Mouse (Mus musculus) kidney, postnatal 36 days (tissue): Measurements from ENCODE around the gene Plekha8.

Experiments used
- DNase-seq, 2 experiments: peaks; one replicate each; pipeline ENCODE4 v3.0.0; 2021 to 2022; ENCODE audit warnings: mixed read lengths in 2 of 2

The Plekha8 gene

GRCm38 (mm10) chr6:54594469-54595329 lies at the start of gene Plekha8:
Gene Plekha8, plus strand, starts transcription at chr6:54595111.
- DNase-seq, result peak; percentile 94 to 98

GRCm38 (mm10) chr6:54548314-54549019 lies 46.4 kb upstream of the Plekha8 start:
- DNase-seq, result peak in 1 of 2 experiments; percentile 50

GRCm38 (mm10) chr6:54549311-54549710 lies 45.6 kb upstream of the Plekha8 start:
- no peak for DNase-seq

- DNase-seq, result peak; percentile 16 to 40
Observed at GRCm38 (mm10) chr6:54550801-54551323, 44.0 kb upstream of the Plekha8 start.

GRCm38 (mm10) chr6:54552721-54553413 lies 42.0 kb upstream of the Plekha8 start:
- peak in 1 of 2 experiments; percentile 14 for DNase-seq

GRCm38 (mm10) chr6:54553632-54554031 lies 41.3 kb upstream of the Plekha8 start:
- DNase-seq, result no peak

GRCm38 (mm10) chr6:54554341-54555110 lies 40.4 kb upstream of the Plekha8 start:
- DNase-seq, result no peak

GRCm38 (mm10) chr6:54555816-54556215 lies 39.1 kb upstream of the Plekha8 start:
- DNase-seq, result no peak

- DNase-seq, result no peak
Observed at GRCm38 (mm10) chr6:54557671-54558070, 37.2 kb upstream of the Plekha8 start.

- no peak for DNase-seq
Observed at GRCm38 (mm10) chr6:54558466-54558865, 36.4 kb upstream of the Plekha8 start.

- DNase-seq, result no peak
Observed at GRCm38 (mm10) chr6:54562018-54562809, 32.7 kb upstream of the Plekha8 start.

GRCm38 (mm10) chr6:54563561-54563960 lies 31.4 kb upstream of the Plekha8 start:
- no peak for DNase-seq

- DNase-seq, result no peak
Observed at GRCm38 (mm10) chr6:54564506-54564991, 30.4 kb upstream of the Plekha8 start.

- DNase-seq, result no peak
Observed at GRCm38 (mm10) chr6:54565012-54565411, 29.9 kb upstream of the Plekha8 start.

GRCm38 (mm10) chr6:54565665-54566545 lies 29.0 kb upstream of the Plekha8 start, which contains the start of gene Scrn1:
Gene Scrn1, minus strand, starts transcription at chr6:54566489.
- peak; percentile 37 to 52 for DNase-seq

- DNase-seq, result no peak
Observed at GRCm38 (mm10) chr6:54566546-54566919, 28.4 kb upstream of the Plekha8 start.

- DNase-seq, result no peak
Observed at GRCm38 (mm10) chr6:54569776-54570175, 25.1 kb upstream of the Plekha8 start.

GRCm38 (mm10) chr6:54573218-54573955 lies 21.5 kb upstream of the Plekha8 start:
- DNase-seq, result no peak

- peak; percentile 68 to 77 for DNase-seq
Observed at GRCm38 (mm10) chr6:54586175-54586574, 8.7 kb upstream of the Plekha8 start.
